Mouse (Mus musculus): ENCODE measurements at regions not wholly inside any gene's neighbourhood (a gene's known extent, or its start where the extent isn't known, plus 50 kb on each side); places are given as distances from the start of the nearest gene placed in this dataset.

GRCm38 (mm10) chr9:88068322-88068721 lies 258.7 kb upstream of the Nt5e start:
- DNase-seq (ENCODE audit: low read depth, low spot score), result no peak

GRCm38 (mm10) chr9:88068881-88069304 lies 258.1 kb upstream of the Nt5e start:
- DNase-seq (ENCODE audit: low read depth, low spot score), result no peak

GRCm38 (mm10) chr9:88069834-88070233 lies 257.2 kb upstream of the Nt5e start:
- no peak for DNase-seq (ENCODE audit: low read depth, low spot score)

- no peak for DNase-seq (ENCODE audit: low read depth, low spot score)
These were observed 253.8 kb upstream of the Nt5e start for GRCm38 (mm10) chr9:88073165-88073564.

GRCm38 (mm10) chr9:88073579-88073978 lies 253.4 kb upstream of the Nt5e start:
- DNase-seq (ENCODE audit: low read depth, low spot score), result no peak

GRCm38 (mm10) chr9:88082931-88083479 lies 244.0 kb upstream of the Nt5e start:
- DNase-seq (ENCODE audit: low read depth, low spot score), result no peak

GRCm38 (mm10) chr9:88085181-88085816 lies 241.7 kb upstream of the Nt5e start:
- no peak for DNase-seq (ENCODE audit: low read depth, low spot score)

GRCm38 (mm10) chr9:88085866-88086265 lies 241.1 kb upstream of the Nt5e start:
- DNase-seq (ENCODE audit: low read depth, low spot score), result no peak

GRCm38 (mm10) chr9:88091781-88092527 lies 235.0 kb upstream of the Nt5e start:
- DNase-seq (ENCODE audit: low read depth, low spot score), result no peak

- no peak for DNase-seq (ENCODE audit: low read depth, low spot score)
These were observed 234.4 kb upstream of the Nt5e start for GRCm38 (mm10) chr9:88092561-88092960.

- DNase-seq (ENCODE audit: low read depth, low spot score), result peak; percentile 3
These were observed 213.9 kb upstream of the Nt5e start for GRCm38 (mm10) chr9:88113094-88113493.

GRCm38 (mm10) chr9:88120536-88120935 lies 206.5 kb upstream of the Nt5e start:
- DNase-seq (ENCODE audit: low read depth, low spot score), result no peak

GRCm38 (mm10) chr9:88120963-88121570 lies 205.9 kb upstream of the Nt5e start:
- no peak for DNase-seq (ENCODE audit: low read depth, low spot score)

- DNase-seq (ENCODE audit: low read depth, low spot score), result no peak
These were observed 202.5 kb upstream of the Nt5e start for GRCm38 (mm10) chr9:88124322-88125005.

- no peak for DNase-seq (ENCODE audit: low read depth, low spot score)
These were observed 163.8 kb upstream of the Nt5e start for GRCm38 (mm10) chr9:88163025-88163780.

- no peak for DNase-seq (ENCODE audit: low read depth, low spot score)
These were observed 149.3 kb upstream of the Nt5e start for GRCm38 (mm10) chr9:88177575-88178254.

GRCm38 (mm10) chr9:88181189-88181994 lies 145.6 kb upstream of the Nt5e start:
- no peak for DNase-seq (ENCODE audit: low read depth, low spot score)

- DNase-seq (ENCODE audit: low read depth, low spot score), result peak; percentile 70
These were observed 119.6 kb upstream of the Nt5e start for GRCm38 (mm10) chr9:88207378-88207777.

GRCm38 (mm10) chr9:88208022-88208421 lies 119.0 kb upstream of the Nt5e start:
- DNase-seq (ENCODE audit: low read depth, low spot score), result no peak

- DNase-seq (ENCODE audit: low read depth, low spot score), result no peak
These were observed 112.2 kb upstream of the Nt5e start for GRCm38 (mm10) chr9:88214758-88215157.

All from A20 (cell line).